In the genomic region with DNA sequence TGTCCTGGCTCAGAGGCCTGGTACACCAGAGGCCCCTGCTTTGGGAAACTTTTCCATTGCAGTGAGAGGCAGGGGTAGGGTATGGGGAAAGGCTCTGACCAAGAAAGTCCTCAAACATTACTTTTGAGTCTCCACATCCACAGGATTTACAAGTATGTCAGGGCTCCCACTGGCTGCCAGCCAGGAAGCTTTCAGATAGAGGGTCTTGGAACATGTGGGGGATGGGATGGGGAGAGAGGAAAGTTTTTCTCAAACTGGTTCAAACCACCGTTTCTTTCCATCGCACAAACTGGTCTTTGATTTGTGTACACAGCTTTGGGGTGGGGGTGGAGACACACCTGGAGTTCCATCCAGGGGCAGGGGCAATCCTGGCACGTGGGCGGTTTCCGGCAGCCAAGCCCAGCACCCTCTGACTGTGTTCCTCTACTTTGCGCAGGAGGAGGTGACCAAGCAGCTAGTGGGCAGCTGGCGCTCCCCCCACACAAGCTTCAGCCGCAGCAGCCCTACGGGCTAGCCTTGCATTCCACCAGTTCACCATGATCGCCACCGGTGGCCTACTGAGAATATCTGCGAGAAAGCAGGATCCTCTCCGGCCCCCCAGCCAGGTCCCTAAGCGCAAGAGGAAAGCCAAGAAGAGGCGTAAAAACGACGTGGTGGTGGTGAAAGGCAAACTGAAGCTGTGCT, we compare ENCODE assay signal across 9 mouse cellular contexts. TPM values are rescaled to one million over a fixed set of nuclear protein-coding genes. Genes with fewer than 3 reads are reported as not detected.
DNase-seq lines count a peak whose midpoint lies in the region; ATAC-seq and TF ChIP-seq lines count a peak whose summit lies in the region.
"Had no signal": no experiment of that assay in that cellular context is flagged by ENCODE, and none has a peak within 500 bp of the region (broad histone marks: within the 10 kb centered on the region; RNA-seq: fewer than 3 reads in every experiment).

No protein-coding gene starts in this region.

- H3K27ac ChIP-seq in kidney, postnatal 0 days: no peak overlapping the region
- no peak overlapping the region for H3K27ac ChIP-seq in kidney, adult 2 months (ENCODE audit: insufficient read depth, low read depth, low read length)
- H3K27ac ChIP-seq in embryonic facial prominence, embryonic 10.5 days (replicated peaks): no peak overlapping the region
- no peak overlapping the region for H3K27ac ChIP-seq in forebrain, embryonic 16.5 days (ENCODE audit: low read length)
- no peak overlapping the region for H3K27ac ChIP-seq in midbrain, embryonic 12.5 days (replicated peaks)

- peak overlapping the region; percentile 70; the same call in 1 of the 2 replicates for H3K4me2 ChIP-seq in kidney, postnatal 0 days (ENCODE audit: low read length)
- 0 out of 2 replicates have a peak overlapping the region, but pooled peaks have one; percentile 7 for H3K4me2 ChIP-seq in forebrain, embryonic 16.5 days (ENCODE audit: low read length)
- H3K4me2 ChIP-seq in midbrain, embryonic 12.5 days (replicated peaks): peak overlapping the region; percentile 85

- H3K9ac ChIP-seq in kidney, postnatal 0 days (ENCODE audit: low read depth, low read length): no peak overlapping the region
- H3K9ac ChIP-seq in forebrain, embryonic 16.5 days (replicated peaks; ENCODE audit: low read depth, low read length): no peak overlapping the region
- H3K9ac ChIP-seq in midbrain, embryonic 12.5 days (replicated peaks): no peak overlapping the region; the same call in 1 of the 2 replicates

- TF ChIP-seq POLR2A in kidney, adult 2 months (IDR thresholded peaks at IDR 0.05; ENCODE audit: low read depth, low read length): no peak

- 10% methylated on average over 17 of the region's 17 CpGs for WGBS in kidney, postnatal 0 days
- 25% methylated on average over 17 of the region's 17 CpGs for WGBS in kidney, adult 2 months
- 14% methylated on average over 17 of the region's 17 CpGs for WGBS in embryonic facial prominence, embryonic 10.5 days
- WGBS in forebrain, embryonic 16.5 days: 28% methylated on average over 17 of the region's 17 CpGs
- 12% methylated on average over 17 of the region's 17 CpGs for WGBS in midbrain, embryonic 12.5 days

- H3K36me3 ChIP-seq in kidney, postnatal 0 days (ENCODE audit: insufficient read depth, low read length): no peaks in the 10 kb centered on the region
- no peaks in the 10 kb centered on the region for H3K36me3 ChIP-seq in kidney, adult 2 months (ENCODE audit: control insufficient read depth, insufficient read depth, low read length)
- no peaks in the 10 kb centered on the region for H3K36me3 ChIP-seq in embryonic facial prominence, embryonic 10.5 days (replicated peaks)
- no peaks in the 10 kb centered on the region for H3K36me3 ChIP-seq in forebrain, embryonic 16.5 days (ENCODE audit: control insufficient read depth, insufficient read depth)
- no peaks in the 10 kb centered on the region for H3K36me3 ChIP-seq in midbrain, embryonic 12.5 days

- H3K4me3 ChIP-seq in kidney, postnatal 0 days (replicated peaks; ENCODE audit: low read depth, low read length): no peak overlapping the region
- H3K4me3 ChIP-seq in kidney, adult 2 months (ENCODE audit: insufficient read depth, low read depth, low read length): no peak overlapping the region
- peak overlapping the region; percentile 68 for H3K4me3 ChIP-seq in embryonic facial prominence, embryonic 10.5 days
- no peak overlapping the region; the same call in 1 of the 2 replicates for H3K4me3 ChIP-seq in forebrain, embryonic 16.5 days (replicated peaks; ENCODE audit: low read length)
- H3K4me3 ChIP-seq in midbrain, embryonic 12.5 days: no peak overlapping the region
- H3K4me3 ChIP-seq: megakaryocyte, embryonic 14.5 days had no signal

- TF ChIP-seq CTCF in kidney, postnatal 0 days (IDR thresholded peaks at IDR 0.05; ENCODE audit: low read depth): no peak
- no peak for TF ChIP-seq CTCF in kidney, adult 2 months (conservative IDR thresholded peaks at IDR 0.05; ENCODE audit: insufficient read depth, insufficient read length, low read depth, low read length)

- peaks cover 46% of the 10 kb centered on the region for H3K27me3 ChIP-seq in kidney, postnatal 0 days (ENCODE audit: insufficient read depth, low read length)
- peaks cover 7% of the 10 kb centered on the region for H3K27me3 ChIP-seq in kidney, adult 2 months (replicated peaks; ENCODE audit: control insufficient read depth, insufficient read depth, low read length)
- peaks cover 89% of the 10 kb centered on the region for H3K27me3 ChIP-seq in embryonic facial prominence, embryonic 10.5 days (replicated peaks; ENCODE audit: low read depth, poor library complexity, severe bottlenecking)
- peaks cover 12% of the 10 kb centered on the region for H3K27me3 ChIP-seq in forebrain, embryonic 16.5 days (replicated peaks; ENCODE audit: control insufficient read depth, insufficient read depth, low read length)
- H3K27me3 ChIP-seq in midbrain, embryonic 12.5 days: peaks cover 55% of the 10 kb centered on the region

- no peaks in the 10 kb centered on the region for H3K9me3 ChIP-seq in kidney, postnatal 0 days (replicated peaks; ENCODE audit: low read length)
- H3K9me3 ChIP-seq in embryonic facial prominence, embryonic 10.5 days: no peaks in the 10 kb centered on the region
- H3K9me3 ChIP-seq in forebrain, embryonic 16.5 days (ENCODE audit: control insufficient read depth, low read length): no peaks in the 10 kb centered on the region
- H3K9me3 ChIP-seq in midbrain, embryonic 12.5 days: no peaks in the 10 kb centered on the region

- peaks cover 9% of the 10 kb centered on the region for H3K4me1 ChIP-seq in kidney, postnatal 0 days (replicated peaks; ENCODE audit: insufficient read depth, low read length)
- H3K4me1 ChIP-seq in kidney, adult 2 months (ENCODE audit: control insufficient read depth, insufficient read depth, low read length): no peaks in the 10 kb centered on the region
- peaks cover 47% of the 10 kb centered on the region for H3K4me1 ChIP-seq in embryonic facial prominence, embryonic 10.5 days
- H3K4me1 ChIP-seq in forebrain, embryonic 16.5 days (replicated peaks; ENCODE audit: control insufficient read depth, insufficient read depth, low read length): peaks cover 34% of the 10 kb centered on the region
- peaks cover 28% of the 10 kb centered on the region for H3K4me1 ChIP-seq in midbrain, embryonic 12.5 days

- no peak for DNase-seq in kidney, postnatal 0 days (ENCODE audit: low spot score)
- no peak for DNase-seq in kidney, adult 2 months
- peak; percentile 16 for DNase-seq in embryonic facial prominence, embryonic 10.5 days (ENCODE audit: low spot score)
- no peak for DNase-seq in cerebellum, adult 8-10 months
- no peak for DNase-seq in layer of hippocampus, adult 9-11 months
- DNase-seq in kidney, postnatal 25 days: no peak

- no peak for ATAC-seq in kidney, postnatal 0 days (replicated peaks; ENCODE audit: low FRiP score, low read depth)
- no peak for ATAC-seq in forebrain, embryonic 16.5 days
- no peak for ATAC-seq in midbrain, embryonic 12.5 days (ENCODE audit: low FRiP score, low read depth)

RNA-seq across cellular contexts. Expression of a gene that starts 13.6 kb away (rescaled TPM):
- polyA plus RNA-seq in kidney, postnatal 0 days (2015; fragmentation: Nextera tagmentation; extraction: Ambion mirVana): 0.61 and 0.74 TPM in 2 replicates
- polyA plus RNA-seq in kidney, adult 2 months (2012; rRNA removed): 0.14 and 0.18 TPM in 2 replicates
- polyA plus RNA-seq in embryonic facial prominence, embryonic 10.5 days (2016; fragmentation: Nextera tagmentation; extraction: Ambion mirVana): 1.5 and 1.6 TPM in 2 replicates
- polyA plus RNA-seq in forebrain, embryonic 16.5 days (2015; fragmentation: Nextera tagmentation; extraction: Ambion mirVana): 2.1 and 2.4 TPM in 2 replicates
- polyA plus RNA-seq in midbrain, embryonic 12.5 days (2016; fragmentation: Nextera tagmentation; extraction: Ambion mirVana): 4.1 and 4.7 TPM in 2 replicates

Comparison
In these comparisons a context has a peak if more than half of its experiments do, and no peak if none do; other contexts are left out.
1. H3K4me2 ChIP-seq: peak in every context shown above with its lines; median percentile 85 in midbrain, embryonic 12.5 days; 70 in kidney, postnatal 0 days; 7 in forebrain, embryonic 16.5 days.